Mouse (Mus musculus): Measurements from ENCODE around the gene Fam53b.
A peak's percentile ranks its signal among the peaks of the same experiment; 100 is the strongest.

Fam53b gene

GRCm38 (mm10) chr7:132759926-132760325, 53.8 kb downstream of the Fam53b start:
- Histone ChIP-seq H3K27me3 (ENCODE audit: control insufficient read depth, insufficient read depth, low read length, poor library complexity, severe bottlenecking) (no peaks in the 10 kb centered on the region), H3K36me3 (ENCODE audit: control insufficient read depth, insufficient read depth, low read length, poor library complexity, severe bottlenecking) (no peaks in the 10 kb centered on the region; the same call in 1 of the 2 replicates)
- DNase-seq (ENCODE audit: low read depth, low spot score), result no peak

GRCm38 (mm10) chr7:132759405-132759891, 54.2 kb downstream of the Fam53b start:
- Histone ChIP-seq H3K27me3 (ENCODE audit: control insufficient read depth, insufficient read depth, low read length, poor library complexity, severe bottlenecking) (no peaks in the 10 kb centered on the region), H3K36me3 (ENCODE audit: control insufficient read depth, insufficient read depth, low read length, poor library complexity, severe bottlenecking) (no peaks in the 10 kb centered on the region; the same call in 1 of the 2 replicates)
- no peak for DNase-seq (ENCODE audit: low read depth, low spot score)

GRCm38 (mm10) chr7:132758875-132759274, 54.8 kb downstream of the Fam53b start:
- no peaks in the 10 kb centered on the region for H3K27me3 ChIP-seq (ENCODE audit: control insufficient read depth, insufficient read depth, low read length, poor library complexity, severe bottlenecking)
- no peak for DNase-seq (ENCODE audit: low read depth, low spot score)
- no peaks in the 10 kb centered on the region; the same call in 1 of the 2 replicates for H3K36me3 ChIP-seq (ENCODE audit: control insufficient read depth, insufficient read depth, low read length, poor library complexity, severe bottlenecking)

GRCm38 (mm10) chr7:132756325-132756724, 57.4 kb downstream of the Fam53b start:
- Histone ChIP-seq H3K36me3 (ENCODE audit: control insufficient read depth, insufficient read depth, low read length, poor library complexity, severe bottlenecking) (no peaks in the 10 kb centered on the region; the same call in 1 of the 2 replicates), H3K27me3 (ENCODE audit: control insufficient read depth, insufficient read depth, low read length, poor library complexity, severe bottlenecking) (no peaks in the 10 kb centered on the region)
- no peak for DNase-seq (ENCODE audit: low read depth, low spot score)

- no peak for DNase-seq (ENCODE audit: low read depth, low spot score)
Observed at GRCm38 (mm10) chr7:132754389-132754750, 59.3 kb downstream of the Fam53b start.

GRCm38 (mm10) chr7:132753518-132754388, 59.9 kb downstream of the Fam53b start:
- no peak for DNase-seq (ENCODE audit: low read depth, low spot score)
- H3K36me3 ChIP-seq (ENCODE audit: control insufficient read depth, insufficient read depth, low read length, poor library complexity, severe bottlenecking), result no peaks in the 10 kb centered on the region; the same call in 1 of the 2 replicates
- H3K27me3 ChIP-seq (ENCODE audit: control insufficient read depth, insufficient read depth, low read length, poor library complexity, severe bottlenecking), result no peaks in the 10 kb centered on the region

More at GRCm38 (mm10) chr7:132754389-132754750, 59.3 kb downstream of the Fam53b start:
- H3K27me3 ChIP-seq (ENCODE audit: control insufficient read depth, insufficient read depth, low read length, poor library complexity, severe bottlenecking), result no peaks in the 10 kb centered on the region
- no peaks in the 10 kb centered on the region; the same call in 1 of the 2 replicates for H3K36me3 ChIP-seq (ENCODE audit: control insufficient read depth, insufficient read depth, low read length, poor library complexity, severe bottlenecking)

GRCm38 (mm10) chr7:132751716-132752115, 62.0 kb downstream of the Fam53b start:
- Histone ChIP-seq H3K27me3 (ENCODE audit: control insufficient read depth, insufficient read depth, low read length, poor library complexity, severe bottlenecking) (no peaks in the 10 kb centered on the region), H3K36me3 (ENCODE audit: control insufficient read depth, insufficient read depth, low read length, poor library complexity, severe bottlenecking) (no peaks in the 10 kb centered on the region; the same call in 1 of the 2 replicates)
- no peak for DNase-seq (ENCODE audit: low read depth, low spot score)

- DNase-seq (ENCODE audit: low read depth, low spot score), result no peak
- Histone ChIP-seq H3K36me3 (ENCODE audit: control insufficient read depth, insufficient read depth, low read length, poor library complexity, severe bottlenecking) (no peaks in the 10 kb centered on the region), H3K27me3 (ENCODE audit: control insufficient read depth, insufficient read depth, low read length, poor library complexity, severe bottlenecking) (no peaks in the 10 kb centered on the region)
Observed at GRCm38 (mm10) chr7:132749504-132749903, 64.2 kb downstream of the Fam53b start.

- no peaks in the 10 kb centered on the region for H3K27me3 ChIP-seq (ENCODE audit: control insufficient read depth, insufficient read depth, low read length, poor library complexity, severe bottlenecking)
- H3K36me3 ChIP-seq (ENCODE audit: control insufficient read depth, insufficient read depth, low read length, poor library complexity, severe bottlenecking), result no peaks in the 10 kb centered on the region
- no peak for DNase-seq (ENCODE audit: low read depth, low spot score)
Observed at GRCm38 (mm10) chr7:132748076-132748769, 65.5 kb downstream of the Fam53b start.

GRCm38 (mm10) chr7:132747096-132747495, 66.6 kb downstream of the Fam53b start:
- no peak for DNase-seq (ENCODE audit: low read depth, low spot score)
- Histone ChIP-seq H3K36me3 (ENCODE audit: control insufficient read depth, insufficient read depth, low read length, poor library complexity, severe bottlenecking) (no peaks in the 10 kb centered on the region), H3K27me3 (ENCODE audit: control insufficient read depth, insufficient read depth, low read length, poor library complexity, severe bottlenecking) (no peaks in the 10 kb centered on the region)

GRCm38 (mm10) chr7:132742912-132743311, 70.8 kb downstream of the Fam53b start:
- no peaks in the 10 kb centered on the region for H3K27me3 ChIP-seq (ENCODE audit: control insufficient read depth, insufficient read depth, low read length, poor library complexity, severe bottlenecking)
- no peak for DNase-seq (ENCODE audit: low read depth, low spot score)
- no peaks in the 10 kb centered on the region for H3K36me3 ChIP-seq (ENCODE audit: control insufficient read depth, insufficient read depth, low read length, poor library complexity, severe bottlenecking)

GRCm38 (mm10) chr7:132739829-132740228, 73.9 kb downstream of the Fam53b start:
- no peak for DNase-seq (ENCODE audit: low read depth, low spot score)
- Histone ChIP-seq H3K27me3 (ENCODE audit: control insufficient read depth, insufficient read depth, low read length, poor library complexity, severe bottlenecking) (no peaks in the 10 kb centered on the region), H3K36me3 (ENCODE audit: control insufficient read depth, insufficient read depth, low read length, poor library complexity, severe bottlenecking) (no peaks in the 10 kb centered on the region)

- Histone ChIP-seq H3K36me3 (ENCODE audit: control insufficient read depth, insufficient read depth, low read length, poor library complexity, severe bottlenecking) (no peaks in the 10 kb centered on the region), H3K27me3 (ENCODE audit: control insufficient read depth, insufficient read depth, low read length, poor library complexity, severe bottlenecking) (no peaks in the 10 kb centered on the region)
- no peak for DNase-seq (ENCODE audit: low read depth, low spot score)
Observed at GRCm38 (mm10) chr7:132738844-132739243, 74.8 kb downstream of the Fam53b start.

- Histone ChIP-seq H3K36me3 (ENCODE audit: control insufficient read depth, insufficient read depth, low read length, poor library complexity, severe bottlenecking) (no peaks in the 10 kb centered on the region), H3K27me3 (ENCODE audit: control insufficient read depth, insufficient read depth, low read length, poor library complexity, severe bottlenecking) (no peaks in the 10 kb centered on the region)
- peak; percentile 32 for DNase-seq (ENCODE audit: low read depth, low spot score)
Observed at GRCm38 (mm10) chr7:132736099-132736862, 77.4 kb downstream of the Fam53b start.

Data from splenic B cell, adult 2 months (primary cell).